Mouse (Mus musculus) T-helper 1 cell (primary cell): Measurements from ENCODE around the gene Sphkap.

Source experiments
- in situ Hi-C: fragments of 300-600 bp; cut with MboI, MseI; formaldehyde crosslinking; loops from one replicate; pipeline ENCODE4 v1.15.1; 2025; ENCODE audit warnings: high pct_unique_total_duplicates

Gene Sphkap

GRCm38 (mm10) chr1:83408021-83408464 lies at the start of gene Sphkap:
Gene Sphkap (minus strand): TSS chr1:83408200.
- in situ Hi-C loops, result no loop called here

GRCm38 (mm10) chr1:83451291-83451690 lies 43.3 kb upstream of the Sphkap start:
- in situ Hi-C loops, result no loop called here

DNA sequence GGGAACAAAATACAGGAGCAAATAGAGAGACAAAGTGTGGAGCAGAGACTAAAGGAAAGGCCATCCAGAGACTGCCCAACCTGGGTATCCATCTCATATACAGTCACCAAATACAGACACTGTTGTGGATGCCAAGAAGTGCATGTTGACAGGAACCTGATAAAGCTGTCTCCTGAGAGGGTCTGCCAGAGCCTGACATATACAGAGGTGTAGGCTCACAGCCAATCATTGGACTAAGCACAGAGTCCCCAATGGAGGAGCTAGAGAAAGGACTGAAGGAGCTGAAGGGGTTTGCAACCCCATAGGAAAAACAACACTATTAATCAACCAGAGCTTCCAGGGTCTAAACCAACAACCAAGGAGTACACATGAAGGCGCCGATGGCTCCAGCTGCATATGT lies 32.4 kb upstream of the Sphkap start:
- in situ Hi-C loops, result no loop called here

DNA sequence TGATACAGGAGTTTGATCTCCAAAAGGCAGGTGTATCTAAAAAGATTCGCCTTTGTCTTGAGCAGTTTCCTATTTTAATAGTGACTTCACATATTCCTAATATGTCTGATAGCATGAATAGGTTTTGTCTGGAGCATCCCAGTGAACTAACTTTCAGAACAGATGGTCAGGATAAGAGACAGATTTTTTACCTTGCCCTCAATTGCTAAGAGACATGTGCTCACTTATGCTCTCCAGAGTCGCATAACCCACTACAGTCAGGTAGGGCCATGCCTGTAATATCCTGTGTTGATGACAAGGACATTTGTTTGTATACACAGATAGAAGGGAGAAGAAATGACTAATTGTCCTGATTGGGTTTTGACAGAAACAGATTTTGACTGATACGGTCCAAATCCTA lies 25.9 kb upstream of the Sphkap start:
- in situ Hi-C loops, result no loop called here

DNA sequence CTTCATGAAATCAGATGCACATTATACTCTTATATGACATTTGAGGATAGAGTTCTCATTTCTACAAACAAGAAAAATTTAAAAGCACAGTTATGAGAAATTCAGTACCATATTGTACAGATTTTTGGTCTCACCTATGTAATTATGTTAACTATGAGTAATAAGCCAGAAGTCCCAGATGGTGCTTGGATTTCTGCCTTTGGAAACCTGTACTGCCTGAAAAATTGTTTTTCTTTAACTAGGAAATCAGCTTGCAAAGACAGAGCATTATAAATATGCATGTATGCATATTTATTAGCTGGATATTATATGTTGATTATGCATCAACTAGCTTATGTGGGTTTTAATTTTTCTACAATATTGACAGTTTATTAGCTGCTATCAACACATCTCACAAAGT lies 21.9 kb upstream of the Sphkap start:
- in situ Hi-C loops, result no loop called here

- in situ Hi-C loops, result no loop called here
These were observed 384 bp downstream of the Sphkap start for GRCm38 (mm10) chr1:83407616-83408015.

DNA sequence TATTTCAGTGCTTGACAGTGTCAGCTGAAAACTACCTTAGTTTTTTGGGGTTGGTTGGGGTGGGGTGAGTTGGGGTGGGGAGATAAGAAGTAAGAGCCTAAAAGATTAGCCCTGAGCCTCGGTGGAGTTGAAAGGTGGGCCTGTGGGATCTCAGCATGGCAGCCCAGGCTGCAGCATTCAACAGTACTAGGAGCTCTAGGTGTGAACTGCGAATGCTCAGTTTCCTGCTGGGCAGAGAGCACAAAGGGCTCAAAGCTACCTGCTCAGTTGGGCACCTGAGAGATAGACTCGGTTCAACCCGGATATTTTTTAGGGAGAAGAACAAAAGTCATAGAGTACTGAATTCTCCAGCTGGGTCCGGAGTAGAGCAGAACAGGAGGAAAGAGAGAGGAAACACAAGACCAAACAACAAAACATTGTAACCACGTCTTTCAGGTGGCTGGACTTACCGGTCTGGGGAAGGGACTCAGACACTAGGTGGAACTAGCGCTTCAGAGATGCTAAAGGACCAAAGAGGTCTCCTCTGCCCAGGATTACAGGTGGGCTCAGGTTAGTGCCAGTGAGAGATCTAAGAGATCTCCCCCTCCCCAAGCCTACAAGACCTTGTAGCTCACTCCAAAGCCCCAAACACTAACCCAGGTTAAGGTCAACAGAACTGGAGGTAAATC lies 984 bp downstream of the Sphkap start:
- in situ Hi-C loops, result no loop called here

DNA sequence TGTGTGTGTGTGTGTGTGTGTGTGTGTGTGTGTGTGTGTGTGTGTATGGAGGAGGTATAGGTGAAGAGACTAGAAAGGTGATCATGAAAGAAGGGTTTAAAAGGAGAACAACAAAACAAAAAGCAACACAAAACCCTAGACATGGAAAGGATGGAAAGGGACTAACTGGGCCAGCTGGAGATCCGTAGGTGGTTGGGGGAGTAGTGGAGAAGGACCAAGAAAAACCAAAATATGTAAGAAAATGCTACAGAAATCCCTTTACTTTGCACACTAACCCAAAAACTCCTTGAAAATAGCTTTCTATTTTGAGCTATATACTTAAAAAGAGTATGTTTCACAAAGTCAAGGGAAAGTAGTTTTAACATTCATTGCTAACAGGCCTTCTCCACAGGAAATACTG lies 6.9 kb downstream of the Sphkap start:
- in situ Hi-C loops, result no loop called here

DNA sequence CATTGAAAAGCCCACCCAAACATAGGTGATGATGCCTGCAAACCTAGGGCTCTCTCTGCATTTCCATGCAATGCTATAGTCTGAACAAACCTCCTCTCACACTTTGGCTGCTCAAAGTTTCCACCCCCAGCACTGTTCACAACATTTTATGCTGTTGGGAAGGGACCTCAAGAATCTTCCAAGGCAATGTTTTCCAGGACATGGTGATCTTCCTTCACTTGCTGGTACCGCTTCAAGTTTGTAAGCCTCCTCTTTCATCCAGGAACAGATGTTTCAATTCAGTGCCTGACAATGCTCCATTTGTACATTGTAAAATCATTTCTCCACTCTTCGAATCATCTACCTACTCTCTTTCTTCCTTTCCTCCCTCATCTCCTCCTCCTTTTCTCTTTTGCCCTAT lies 11.7 kb downstream of the Sphkap start:
- in situ Hi-C loops, result no loop called here

GRCm38 (mm10) chr1:83395559-83395958 lies 12.4 kb downstream of the Sphkap start:
- in situ Hi-C loops, result no loop called here

DNA sequence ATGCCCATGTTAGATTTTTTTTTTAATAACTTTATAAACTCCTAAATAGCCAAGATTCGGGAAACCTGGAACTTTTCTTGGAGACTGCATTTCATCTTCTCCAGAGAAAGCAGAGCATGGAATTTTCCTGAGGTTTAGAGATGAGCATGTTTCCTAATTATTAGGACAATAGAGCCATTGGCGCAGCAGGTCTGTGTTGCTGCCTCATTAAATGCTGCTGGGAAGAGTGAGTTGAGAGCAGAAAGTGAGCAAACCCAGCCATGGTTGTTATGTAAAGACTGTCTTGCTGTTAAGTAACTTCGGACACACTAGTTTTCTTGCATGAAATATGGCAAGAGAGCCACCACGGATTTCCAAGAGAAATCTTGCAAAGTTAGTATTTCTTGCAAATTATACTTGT lies 18.6 kb downstream of the Sphkap start:
- in situ Hi-C loops, result no loop called here

DNA sequence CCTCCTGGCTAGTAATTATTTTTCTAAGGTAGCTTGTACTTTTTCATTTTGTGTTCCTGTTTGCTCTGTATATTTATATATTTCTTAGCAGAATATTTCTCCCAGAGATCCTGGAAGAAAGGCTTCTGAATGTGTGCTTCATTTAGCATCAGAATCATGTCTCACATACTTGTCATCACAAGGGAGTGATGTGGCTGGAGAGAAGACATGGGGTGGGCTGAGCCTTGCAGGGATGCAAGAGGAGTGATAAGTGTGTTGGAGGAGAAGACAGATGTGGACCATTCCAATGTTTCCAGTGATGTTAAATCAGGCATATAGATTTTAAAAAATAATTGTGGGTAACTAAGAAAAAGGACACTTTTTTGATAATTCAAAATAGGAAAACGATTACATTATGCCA lies 30.6 kb downstream of the Sphkap start:
- in situ Hi-C loops, result no loop called here

DNA sequence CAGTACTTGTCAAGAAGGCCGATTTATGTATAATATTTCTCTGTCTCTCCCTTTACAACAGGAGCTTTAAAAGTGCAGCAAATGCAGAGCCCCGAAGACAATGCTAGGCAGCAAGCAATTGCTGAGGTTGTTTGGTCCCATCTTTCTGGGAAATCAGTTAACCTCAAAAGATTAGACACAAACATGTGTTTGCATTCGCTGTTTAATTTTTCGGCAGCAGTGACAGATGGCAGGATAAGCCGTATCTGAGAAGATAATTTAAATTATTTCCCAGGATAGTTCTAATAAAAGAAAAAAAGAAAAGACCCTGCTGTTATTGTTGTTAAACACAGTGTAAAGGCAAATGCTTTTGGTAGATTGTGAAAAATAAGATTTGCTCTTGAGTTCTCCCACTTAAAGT lies 41.5 kb downstream of the Sphkap start:
- in situ Hi-C loops, result no loop called here

DNA sequence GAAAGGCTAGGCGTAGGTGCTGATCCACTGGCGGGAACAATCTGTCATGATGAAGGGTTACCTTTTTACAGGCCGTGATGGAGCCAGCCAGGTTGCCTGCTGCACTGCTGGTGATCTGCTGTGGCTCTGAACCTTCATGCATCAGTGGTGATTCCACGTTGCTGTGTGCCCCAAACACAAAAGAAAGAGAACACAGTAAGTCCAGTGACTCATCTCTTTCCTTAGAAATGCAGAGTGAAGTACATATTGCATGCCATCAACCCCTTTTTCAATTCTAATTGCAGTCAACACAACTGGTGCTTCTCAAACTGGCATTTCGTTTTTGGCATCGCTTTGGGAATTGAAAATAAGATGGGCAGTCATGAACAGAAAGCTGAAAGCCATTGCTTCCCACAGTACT lies 45.8 kb downstream of the Sphkap start:
- in situ Hi-C loops, result no loop called here

DNA sequence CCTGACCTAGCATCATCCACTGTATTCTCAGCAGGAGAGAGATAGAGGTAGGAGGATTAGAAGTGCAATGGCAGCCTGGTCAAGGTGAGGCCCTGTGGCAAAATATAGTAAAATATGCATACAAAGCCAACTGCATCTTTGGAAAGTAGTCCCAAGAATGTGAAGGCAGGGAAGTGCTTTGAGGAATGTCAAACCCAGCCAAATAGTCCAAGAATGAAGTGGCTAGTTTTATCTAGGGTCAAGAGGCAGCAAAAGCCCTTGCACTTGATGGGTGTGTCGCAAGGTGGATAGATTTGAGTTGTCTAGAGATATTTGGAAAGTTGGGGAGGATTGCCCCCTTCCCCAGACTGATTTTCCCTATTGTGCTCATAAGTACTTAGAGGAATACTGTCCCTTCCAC lies 61.5 kb downstream of the Sphkap start:
- in situ Hi-C loops, result no loop called here

- in situ Hi-C loops, result no loop called here
These were observed 62.4 kb downstream of the Sphkap start for GRCm38 (mm10) chr1:83345572-83345971.

GRCm38 (mm10) chr1:83345069-83345468 lies 62.9 kb downstream of the Sphkap start:
- in situ Hi-C loops, result no loop called here

DNA sequence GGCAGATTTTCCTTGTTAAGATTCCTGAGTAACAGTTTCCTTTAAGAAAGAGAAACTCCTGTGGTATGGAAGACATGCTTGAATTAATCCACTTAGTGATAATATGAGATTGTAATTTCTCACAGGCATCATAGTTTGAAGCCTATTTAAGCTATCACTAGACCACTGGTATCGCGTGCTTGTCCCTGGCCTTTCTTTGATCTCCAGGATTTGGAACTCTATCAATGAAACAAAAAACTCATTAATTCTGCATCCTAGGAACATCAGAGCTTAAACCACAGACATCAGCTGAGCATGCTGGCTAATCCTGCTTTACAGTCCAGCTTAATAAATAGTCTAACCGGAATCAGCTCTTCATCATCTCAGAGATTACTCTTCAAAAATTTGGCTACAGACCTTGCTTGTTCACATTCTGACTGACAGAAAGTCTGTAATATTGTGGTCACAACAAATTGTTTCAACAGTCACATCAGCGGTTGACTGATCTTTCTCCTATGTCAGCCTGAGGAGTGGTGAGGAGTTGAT lies 65.2 kb downstream of the Sphkap start:
- in situ Hi-C loops, result no loop called here

DNA sequence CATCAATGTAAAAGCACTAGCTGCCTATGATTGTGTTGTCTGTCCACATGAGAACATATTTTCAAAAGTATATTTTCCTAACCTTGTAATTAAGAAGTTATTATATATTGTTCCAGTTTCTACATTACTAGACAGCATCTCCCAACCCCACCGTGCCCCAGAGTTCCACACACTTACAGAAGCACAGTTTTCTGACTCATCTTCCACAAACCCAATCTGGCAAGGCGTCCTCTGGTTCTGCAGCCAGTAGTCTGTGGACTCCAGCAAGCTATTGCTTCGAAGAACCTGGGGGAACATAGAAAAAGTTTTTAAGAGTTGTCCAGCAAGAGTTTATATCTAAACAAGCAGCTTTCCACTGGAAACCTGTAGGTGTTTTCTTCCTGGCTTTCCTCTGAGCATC lies 68.6 kb downstream of the Sphkap start:
- in situ Hi-C loops, result no loop called here

DNA sequence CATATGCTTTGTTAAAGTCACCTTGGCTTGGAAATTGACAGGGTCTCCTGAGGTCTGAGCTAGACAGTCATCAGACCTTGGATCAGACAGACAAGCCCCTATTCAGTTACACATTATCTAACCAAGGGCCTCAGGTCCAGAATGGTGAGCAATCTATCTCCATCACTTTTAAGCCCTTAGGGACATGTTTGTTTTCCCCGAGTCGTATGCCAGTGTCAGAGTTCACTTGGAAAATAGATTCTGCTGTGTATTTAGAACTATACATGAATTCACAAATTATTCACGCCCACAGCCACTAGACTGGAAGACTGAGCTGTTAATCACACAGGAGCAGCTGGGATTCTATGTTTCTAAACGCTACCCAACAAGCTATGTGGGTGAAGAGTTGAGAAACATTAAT lies 91.1 kb downstream of the Sphkap start:
- in situ Hi-C loops, result no loop called here

DNA sequence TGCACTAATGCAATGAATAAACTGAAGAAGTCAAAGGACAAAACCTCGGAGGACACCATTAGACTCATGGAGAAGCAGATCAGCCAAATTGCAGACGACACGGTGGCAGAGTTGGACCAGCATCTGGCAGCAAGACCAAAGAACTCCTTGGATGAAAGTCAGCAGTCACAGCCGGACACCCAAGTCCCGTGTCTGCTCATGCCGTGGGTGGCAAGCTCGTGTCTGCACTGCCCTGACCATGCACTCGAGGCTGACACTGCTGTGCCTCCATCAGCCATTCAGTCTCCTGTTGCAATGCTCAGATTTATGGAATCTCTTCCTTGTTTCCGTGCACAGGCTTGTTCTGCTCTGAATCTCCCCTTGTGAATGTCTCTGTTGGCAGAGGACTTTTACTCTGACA lies 92.9 kb downstream of the Sphkap start:
- in situ Hi-C loops, result no loop called here

DNA sequence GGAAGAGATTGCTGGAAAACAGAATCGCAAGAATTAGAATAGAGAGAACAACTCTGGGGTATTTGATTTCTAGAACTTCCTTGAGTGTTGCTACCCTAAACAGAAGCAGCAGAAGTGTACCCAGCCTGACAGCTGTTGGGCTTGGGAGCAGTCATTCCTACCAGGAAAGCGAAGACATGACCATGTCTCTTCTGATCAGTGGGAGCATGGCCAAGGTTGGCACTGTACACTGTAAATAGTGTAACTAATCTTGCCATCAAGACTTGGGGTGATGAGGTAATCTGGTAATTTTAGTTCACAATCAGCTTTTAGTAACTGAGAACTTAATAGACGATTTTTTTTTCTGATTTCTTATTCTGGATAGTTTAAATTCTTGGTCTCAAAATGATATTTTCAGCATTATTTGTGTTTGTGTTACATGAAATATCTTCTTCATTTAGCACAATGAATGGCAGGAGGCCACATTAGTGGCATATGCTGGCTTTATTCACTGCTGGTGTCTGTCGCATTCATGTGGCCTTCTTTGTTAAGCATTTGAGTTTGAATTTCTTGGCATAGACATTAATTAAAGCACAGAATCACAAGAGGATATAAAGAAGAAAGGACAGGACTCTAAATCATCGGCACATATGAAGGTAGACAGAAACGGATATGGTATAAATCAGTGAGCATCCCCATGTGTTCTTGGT lies 96.2 kb downstream of the Sphkap start:
- in situ Hi-C loops, result no loop called here
